Mouse (Mus musculus): ENCODE data around the gene Kcnh1.

Kcnh1 gene

DNA sequence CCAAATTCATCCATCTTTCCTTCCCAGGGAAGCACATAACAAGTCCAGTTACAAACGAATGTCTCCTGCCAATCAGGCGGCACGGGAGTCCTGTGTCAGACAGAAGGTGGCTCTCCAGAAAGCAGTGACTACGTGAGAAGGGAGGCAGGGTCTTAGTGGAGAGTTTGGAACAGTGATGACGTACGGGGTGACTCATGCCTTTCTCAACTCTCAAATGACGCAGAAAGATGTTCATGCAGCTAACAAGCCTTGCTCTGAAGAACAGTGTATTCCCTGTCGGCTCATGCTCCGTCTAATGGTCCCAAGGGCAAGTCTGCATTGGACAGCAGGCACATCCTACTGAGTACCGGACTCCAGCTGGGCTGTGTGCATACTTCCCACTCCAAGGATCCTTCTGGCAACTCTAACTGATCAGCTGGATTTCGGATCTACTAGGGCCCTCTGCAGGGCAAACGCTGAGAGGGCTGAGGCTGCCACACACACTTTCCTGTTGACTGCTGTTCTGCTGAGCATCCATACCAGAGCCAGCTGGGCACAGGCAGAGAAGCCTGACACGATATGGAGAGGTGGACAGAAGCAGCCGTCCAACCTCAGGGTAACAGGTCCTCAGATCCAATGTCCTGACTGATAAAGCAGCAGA, 335.3 kb downstream of the Kcnh1 start:
- no peak for DNase-seq (ENCODE audit: low spot score in 2 of 2)

DNA sequence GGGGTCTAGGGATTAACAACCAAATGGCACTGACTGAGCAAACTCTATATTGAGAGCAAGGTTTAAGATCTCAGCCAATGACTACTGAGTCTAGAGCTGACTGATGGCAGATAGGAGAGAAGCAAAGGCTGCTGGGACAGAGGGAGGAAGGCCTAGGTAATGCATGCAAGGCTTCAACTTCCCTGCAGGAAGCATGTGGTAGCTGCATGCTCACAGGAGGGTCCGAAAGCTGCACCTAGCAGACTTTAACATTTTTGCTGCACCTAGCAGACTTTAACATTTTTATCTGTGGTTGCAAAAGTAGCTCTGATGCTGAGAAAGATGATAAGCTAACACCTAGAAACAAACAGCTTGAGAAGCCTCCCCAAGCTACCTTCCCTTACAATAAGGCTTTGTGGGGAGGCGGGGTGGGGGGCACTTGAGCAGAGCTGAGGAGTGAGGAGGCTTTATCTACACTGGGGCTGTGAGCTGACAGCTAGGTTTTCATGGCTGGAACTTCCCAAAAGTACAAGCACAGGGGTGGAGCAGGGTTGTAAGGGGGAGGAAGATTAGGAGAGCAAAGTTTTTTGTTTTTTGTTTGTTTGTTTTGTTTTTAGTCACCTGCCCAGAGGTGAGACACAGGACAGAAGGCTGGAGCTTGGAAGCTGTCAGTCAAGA, 341.0 kb downstream of the Kcnh1 start:
- DNase-seq (ENCODE audit: low spot score in 2 of 2) = no peak

DNA sequence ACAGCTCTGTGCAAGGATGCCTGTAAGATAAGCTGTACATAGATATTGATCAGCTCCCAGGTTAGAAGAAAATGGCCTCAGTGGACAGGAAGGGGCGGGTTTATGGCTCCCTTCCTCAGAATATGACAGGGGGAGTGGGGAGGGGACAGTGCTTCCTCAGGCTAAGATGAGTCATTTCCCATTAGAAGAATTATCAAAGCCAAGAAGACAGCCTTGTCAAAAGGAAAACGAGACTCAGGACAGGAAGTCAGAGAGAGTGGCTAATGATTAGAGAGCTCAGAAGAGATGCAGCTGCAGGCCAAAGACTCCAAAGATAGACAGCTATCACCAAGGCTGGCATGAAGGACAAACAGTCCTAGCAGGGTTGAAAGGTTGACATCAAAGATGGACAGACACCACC, 341.6 kb downstream of the Kcnh1 start:
- DNase-seq (ENCODE audit: low spot score in 2 of 2) = no peak

DNA sequence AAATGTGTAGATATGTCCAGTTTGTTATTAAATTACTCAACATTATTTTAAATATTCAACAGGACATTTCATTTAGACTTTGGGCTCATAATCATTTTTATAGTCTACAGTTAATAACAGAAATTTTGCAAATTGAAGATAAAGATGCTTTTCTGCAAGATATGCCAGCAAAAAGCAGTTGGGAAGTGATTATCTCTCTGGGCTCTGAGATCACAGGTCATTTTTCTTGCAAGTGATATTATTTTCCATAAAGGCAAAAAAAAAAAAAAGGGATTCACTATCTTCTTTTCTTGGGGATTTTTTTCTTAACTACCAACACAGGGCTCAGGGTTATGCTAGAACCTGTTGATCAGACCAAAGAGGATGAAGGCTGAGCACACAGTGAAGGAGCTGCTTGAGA, 342.4 kb downstream of the Kcnh1 start:
- no peak for DNase-seq (ENCODE audit: low spot score in 2 of 2)

DNA sequence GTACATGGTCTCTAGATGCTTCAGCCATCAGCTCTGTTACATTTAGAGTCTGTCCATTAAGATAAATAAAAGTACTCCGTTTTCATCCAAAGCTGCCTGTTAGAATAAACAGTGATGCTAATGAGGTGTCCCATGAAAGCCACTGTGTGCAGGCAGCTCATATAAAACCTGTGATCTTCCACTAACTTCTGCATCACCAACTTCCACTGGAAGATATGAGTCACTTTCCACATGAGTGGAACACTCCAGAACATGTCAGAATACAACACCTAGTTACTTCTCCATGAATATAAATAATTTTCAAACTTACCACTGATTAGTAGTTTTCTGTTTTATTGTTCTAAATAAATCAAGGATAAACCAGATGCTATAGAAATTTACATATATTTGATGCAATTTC, 345.9 kb downstream of the Kcnh1 start:
- no peak for DNase-seq (ENCODE audit: low spot score in 2 of 2)

DNA sequence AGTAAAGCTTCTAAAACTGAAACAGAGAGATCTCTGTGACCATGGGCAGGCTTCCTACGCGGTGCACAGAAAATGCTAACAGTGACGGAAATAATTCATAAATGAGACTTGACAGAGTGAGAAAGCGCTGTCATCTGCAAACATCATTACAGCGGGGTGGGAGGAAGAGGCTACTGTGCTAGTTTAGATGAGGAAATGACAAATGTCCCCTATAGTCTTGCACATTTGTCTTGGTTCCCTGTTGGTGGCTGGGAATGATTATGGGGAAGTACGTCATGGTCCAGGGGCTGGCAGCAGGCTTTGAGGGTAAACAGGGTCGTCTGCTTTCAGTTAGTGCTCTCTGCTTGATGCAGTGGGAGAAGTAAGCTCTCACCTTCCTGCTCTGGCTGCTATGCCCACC, 346.6 kb downstream of the Kcnh1 start:
- DNase-seq (ENCODE audit: low spot score in 2 of 2) = no peak

DNA sequence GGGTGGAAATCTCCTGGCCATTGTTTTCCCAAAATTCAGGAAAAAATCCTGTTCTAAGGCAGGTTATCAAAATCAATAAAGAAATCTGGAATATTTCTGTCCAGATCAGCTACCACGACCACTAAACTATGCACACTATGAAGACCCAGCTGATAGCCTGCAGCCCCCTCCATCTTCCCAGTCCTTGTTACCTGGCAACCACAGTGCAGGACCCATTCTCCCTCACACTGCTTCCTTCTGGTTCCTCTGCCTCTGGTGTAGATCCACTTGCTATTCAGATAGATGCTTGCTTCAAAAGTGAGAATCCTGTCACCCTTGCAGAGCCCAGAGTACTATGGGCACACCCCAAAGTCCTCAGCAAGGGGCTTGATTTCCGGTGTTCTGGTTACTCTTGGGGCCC, 351.5 kb downstream of the Kcnh1 start:
- DNase-seq (ENCODE audit: low spot score in 2 of 2) = no peak

DNA sequence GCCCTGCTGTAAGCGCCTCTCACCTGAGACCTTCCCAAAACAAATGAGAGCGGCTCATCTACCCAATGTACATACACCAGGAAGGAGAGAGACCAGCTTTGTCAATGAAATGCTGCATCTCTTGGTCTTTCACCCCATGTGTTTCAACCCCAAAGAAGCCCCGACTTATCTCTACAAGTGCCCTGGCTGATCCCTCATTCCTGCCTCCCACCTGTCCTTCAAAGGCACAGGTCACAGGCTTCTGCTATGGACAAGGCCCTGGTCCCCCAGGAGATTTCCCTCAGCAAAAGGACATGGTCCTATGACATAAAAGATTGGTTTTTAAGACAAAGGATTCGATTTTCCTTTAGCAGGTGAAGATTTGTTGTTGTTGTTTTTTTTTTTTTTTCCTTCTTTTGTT, 353.1 kb downstream of the Kcnh1 start:
- DNase-seq (ENCODE audit: low spot score in 2 of 2) = no peak

DNA sequence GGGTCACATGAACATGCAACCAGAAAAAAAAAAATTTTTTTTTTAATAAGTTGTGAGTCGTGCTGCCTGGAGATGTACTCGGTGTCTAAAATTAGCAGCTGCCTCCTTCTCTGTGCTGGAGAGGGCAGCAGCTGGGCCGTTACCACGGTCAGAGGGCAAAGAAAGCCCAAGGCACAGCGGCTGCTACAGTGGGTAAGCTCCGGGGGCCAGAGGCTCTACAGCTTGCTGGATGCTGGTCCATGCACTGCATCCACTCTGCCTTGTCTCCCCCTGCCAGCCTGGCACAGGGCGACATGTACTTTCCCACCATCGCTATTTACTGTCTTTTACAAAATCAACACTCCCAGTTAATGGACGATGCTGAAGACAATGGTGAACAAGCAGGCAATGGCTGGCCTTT, 353.5 kb downstream of the Kcnh1 start:
- no peak for DNase-seq (ENCODE audit: low spot score in 2 of 2)

DNA sequence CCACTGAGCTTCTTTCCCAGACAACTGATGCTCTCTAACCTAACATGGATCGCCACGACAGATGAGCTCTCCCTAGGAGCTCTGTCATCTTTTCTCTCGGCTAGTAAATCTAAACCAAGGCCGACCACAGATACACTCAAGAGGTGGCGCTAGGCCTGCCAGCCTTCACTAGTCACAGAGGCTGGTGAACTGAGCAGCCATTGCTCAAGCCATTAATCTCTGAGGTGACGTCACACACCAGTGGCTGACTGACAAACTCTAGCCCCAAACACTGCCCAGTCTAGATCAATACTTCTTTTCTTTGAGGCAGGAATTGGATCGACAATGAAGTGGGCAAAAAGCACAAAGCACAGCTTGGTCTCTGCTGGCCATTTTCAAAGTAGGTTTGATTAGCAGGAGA, 354.3 kb downstream of the Kcnh1 start:
- DNase-seq (ENCODE audit: low spot score in 2 of 2) = no peak

DNA sequence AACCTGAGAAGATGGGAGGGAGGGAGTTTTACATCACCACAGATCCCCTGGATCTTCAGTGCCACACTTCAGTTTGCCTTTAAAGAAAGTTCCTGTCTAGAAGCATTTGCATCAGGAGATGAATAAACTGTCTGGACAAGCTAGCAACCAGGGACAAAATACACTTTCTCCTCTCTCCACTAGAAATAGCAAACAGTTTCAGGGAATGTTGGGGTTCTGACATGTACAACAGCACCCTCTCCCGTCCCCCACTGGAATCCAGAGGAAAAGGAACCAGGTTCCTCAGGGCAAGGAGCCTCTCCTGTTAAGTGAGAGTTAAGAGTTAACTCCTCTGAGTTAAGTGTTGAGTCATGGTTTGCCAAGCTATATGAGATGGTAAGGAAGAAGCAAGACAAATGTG, 356.3 kb downstream of the Kcnh1 start:
- no peak for DNase-seq (ENCODE audit: low spot score in 2 of 2)

DNA sequence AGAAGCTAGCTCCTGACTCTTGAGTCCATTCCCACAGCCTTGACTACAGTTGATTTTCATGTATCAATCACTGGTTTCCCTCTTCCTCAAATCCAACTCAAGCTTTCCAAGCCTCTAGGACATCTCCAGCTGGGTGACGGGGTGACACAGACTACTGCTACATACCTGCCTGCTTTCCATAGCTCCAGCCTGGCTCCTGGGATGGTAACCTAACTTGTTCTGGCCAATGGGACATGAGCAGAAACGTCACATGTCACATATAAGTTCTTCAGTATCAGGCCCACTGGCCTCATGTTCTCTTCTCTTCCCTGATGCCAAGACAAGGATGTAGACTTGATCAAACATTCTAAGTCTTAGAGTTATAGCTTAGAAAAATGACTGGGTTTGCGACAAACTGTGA, 360.0 kb downstream of the Kcnh1 start:
- DNase-seq (ENCODE audit: low spot score in 2 of 2) = no peak

DNA sequence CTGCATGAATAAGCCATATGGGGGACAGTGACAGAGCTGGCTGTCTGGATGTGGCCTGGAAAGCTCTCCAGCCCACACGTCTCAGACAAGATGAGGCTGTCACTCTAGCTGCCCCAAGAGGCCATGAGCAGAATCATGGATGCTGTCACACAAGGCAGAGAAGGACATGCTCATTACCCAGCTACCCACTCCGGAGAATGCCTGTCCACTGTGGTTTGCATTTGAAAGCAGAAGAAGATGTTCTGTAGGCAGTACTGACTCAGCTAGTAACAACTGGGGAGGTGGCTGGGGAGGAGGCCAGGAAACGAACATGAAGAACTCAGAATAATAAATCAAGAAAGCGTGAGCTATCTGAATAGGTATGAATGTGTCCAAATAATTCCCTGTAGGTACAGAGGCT, 364.9 kb downstream of the Kcnh1 start:
- no peak for DNase-seq (ENCODE audit: low spot score in 2 of 2)

DNA sequence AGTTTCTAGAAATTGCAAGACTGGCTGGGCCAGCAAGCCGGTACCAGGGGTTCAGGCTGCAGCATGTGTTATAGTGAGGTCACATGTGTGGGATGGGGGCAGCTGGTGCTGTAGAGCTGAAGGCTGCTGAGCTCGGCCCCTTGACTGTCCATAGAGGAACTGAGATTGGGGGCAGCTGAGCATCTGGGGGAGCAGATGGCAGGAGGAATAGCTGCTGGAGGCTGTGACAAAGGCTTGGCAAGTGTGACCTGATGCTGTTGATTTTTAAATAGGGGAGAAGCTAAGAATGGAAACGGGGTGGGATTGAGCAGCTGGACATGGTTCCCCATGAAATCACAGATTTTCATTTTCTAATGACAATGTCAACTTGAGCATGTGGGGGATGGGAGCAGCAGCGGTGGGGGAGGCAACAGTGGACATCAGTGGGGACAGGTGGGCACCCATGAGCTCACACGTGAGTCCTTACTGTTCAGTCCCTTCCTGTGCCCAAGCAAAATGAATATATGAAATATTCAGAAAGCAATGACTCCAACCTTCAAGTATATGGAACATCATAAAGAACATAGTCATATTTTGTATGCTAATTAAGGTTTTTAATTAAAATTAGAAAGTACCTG, 367.5 kb downstream of the Kcnh1 start:
- DNase-seq (ENCODE audit: low spot score in 2 of 2) = no peak

DNA sequence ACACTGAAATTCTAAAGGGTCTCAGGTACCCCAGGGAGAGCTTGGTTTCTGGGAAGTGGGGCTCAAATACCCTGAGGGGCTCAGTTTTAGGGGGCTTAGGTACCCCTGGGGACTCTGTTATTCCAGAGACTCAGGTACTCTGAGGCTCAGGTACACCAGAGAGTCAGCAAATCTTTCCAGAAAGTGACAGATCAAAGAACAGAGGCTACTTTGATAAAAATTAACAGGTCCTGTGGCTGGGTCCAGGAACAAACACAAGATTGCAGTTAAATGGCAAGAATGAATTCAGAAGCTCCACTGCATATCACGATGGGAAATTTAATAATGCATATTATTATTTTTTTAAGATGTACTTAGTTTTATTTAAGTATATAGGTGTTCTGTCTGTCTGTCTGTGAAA, 368.8 kb downstream of the Kcnh1 start:
- no peak for DNase-seq (ENCODE audit: low spot score in 2 of 2)

All from spleen, postnatal 10 days (tissue).